Mouse (Mus musculus): ENCODE results near the gene Erv3. TPM values are rescaled to one million over a fixed set of nuclear protein-coding genes. Genes with fewer than 3 reads are reported as not detected.

Erv3 gene
- polyA plus RNA-seq, 1 experiment from 2014 or later: not detected

- whole genome bisulfite sequencing: 80% methylated on average over 3 of the region's 3 CpGs
- H3K4me1 ChIP-seq (ENCODE audit: control insufficient read depth, insufficient read depth, low read length): no peaks in the 10 kb centered on the region
- H3K9me3 ChIP-seq (ENCODE audit: control insufficient read depth, low read length): no peaks in the 10 kb centered on the region
- no peak overlapping the region for H3K4me2 ChIP-seq (ENCODE audit: low read depth)
- H3K4me3 ChIP-seq (ENCODE audit: low read depth, low read length): no peak overlapping the region
- no peak for ATAC-seq (ENCODE audit: insufficient read depth, low FRiP score, low TSS enrichment)
- H3K36me3 ChIP-seq (ENCODE audit: control insufficient read depth, insufficient read depth, low read length): no peaks in the 10 kb centered on the region
- no peak for DNase-seq (ENCODE audit: low spot score)
- H3K27me3 ChIP-seq (ENCODE audit: control insufficient read depth, insufficient read depth, low read length): no peaks in the 10 kb centered on the region
- H3K9ac ChIP-seq (ENCODE audit: low read length): no peak overlapping the region
- no peak overlapping the region for H3K27ac ChIP-seq (ENCODE audit: low read depth, low read length)
Measured at GRCm38 (mm10) chr2:131822492-131822891, 37.1 kb downstream of the Erv3 start.

GRCm38 (mm10) chr2:131821708-131821990, 37.9 kb downstream of the Erv3 start:
- no peaks in the 10 kb centered on the region for H3K9me3 ChIP-seq (ENCODE audit: control insufficient read depth, low read length)
- ATAC-seq (ENCODE audit: insufficient read depth, low FRiP score, low TSS enrichment) (no peak), DNase-seq (ENCODE audit: low spot score) (no peak)
- H3K4me3 ChIP-seq (ENCODE audit: low read depth, low read length): no peak overlapping the region
- H3K9ac ChIP-seq (ENCODE audit: low read length): no peak overlapping the region
- no peaks in the 10 kb centered on the region for H3K27me3 ChIP-seq (ENCODE audit: control insufficient read depth, insufficient read depth, low read length)
- H3K36me3 ChIP-seq (ENCODE audit: control insufficient read depth, insufficient read depth, low read length): no peaks in the 10 kb centered on the region
- no peak overlapping the region for H3K27ac ChIP-seq (ENCODE audit: low read depth, low read length)
- no peaks in the 10 kb centered on the region for H3K4me1 ChIP-seq (ENCODE audit: control insufficient read depth, insufficient read depth, low read length)
- H3K4me2 ChIP-seq (ENCODE audit: low read depth): no peak overlapping the region
- 75% methylated on average over 3 of the region's 3 CpGs for WGBS

- no peaks in the 10 kb centered on the region for H3K4me1 ChIP-seq (ENCODE audit: control insufficient read depth, insufficient read depth, low read length)
- no peak overlapping the region for H3K4me2 ChIP-seq (ENCODE audit: low read depth)
- WGBS: 35% methylated on average over 6 of the region's 6 CpGs
- no peaks in the 10 kb centered on the region for H3K9me3 ChIP-seq (ENCODE audit: control insufficient read depth, low read length)
- H3K36me3 ChIP-seq (ENCODE audit: control insufficient read depth, insufficient read depth, low read length): no peaks in the 10 kb centered on the region
- H3K27me3 ChIP-seq (ENCODE audit: control insufficient read depth, insufficient read depth, low read length): no peaks in the 10 kb centered on the region
- H3K4me3 ChIP-seq (ENCODE audit: low read depth, low read length): no peak overlapping the region
- H3K9ac ChIP-seq (ENCODE audit: low read length): no peak overlapping the region
- peak; percentile 75 for DNase-seq (ENCODE audit: low spot score)
- peak; percentile 32; the same call in 1 of the 2 replicates for ATAC-seq (ENCODE audit: insufficient read depth, low FRiP score, low TSS enrichment)
- H3K27ac ChIP-seq (ENCODE audit: low read depth, low read length): no peak overlapping the region
Measured at GRCm38 (mm10) chr2:131820932-131821707, 38.4 kb downstream of the Erv3 start.

- ATAC-seq (ENCODE audit: insufficient read depth, low FRiP score, low TSS enrichment) (no peak; the same call in 1 of the 2 replicates), DNase-seq (ENCODE audit: low spot score) (peak; percentile 78)
- Histone ChIP-seq H3K4me3 (ENCODE audit: low read depth, low read length) (no peak overlapping the region), H3K4me2 (ENCODE audit: low read depth) (peak overlapping the region; percentile 25; the same call in 1 of the 2 replicates), H3K36me3 (ENCODE audit: control insufficient read depth, insufficient read depth, low read length) (no peaks in the 10 kb centered on the region), H3K4me1 (ENCODE audit: control insufficient read depth, insufficient read depth, low read length) (no peaks in the 10 kb centered on the region), H3K27me3 (ENCODE audit: control insufficient read depth, insufficient read depth, low read length) (no peaks in the 10 kb centered on the region), H3K9ac (ENCODE audit: low read length) (no peak overlapping the region; the same call in 1 of the 2 replicates), H3K27ac (ENCODE audit: low read depth, low read length) (no peak overlapping the region), H3K9me3 (ENCODE audit: control insufficient read depth, low read length) (no peaks in the 10 kb centered on the region)
- 24% methylated on average over 14 of the region's 14 CpGs for WGBS
Measured at GRCm38 (mm10) chr2:131820088-131820675, 39.4 kb downstream of the Erv3 start.

- no peak for DNase-seq (ENCODE audit: low spot score)
- 83% methylated on average over 10 of the region's 10 CpGs for WGBS
- H3K27me3 ChIP-seq (ENCODE audit: control insufficient read depth, insufficient read depth, low read length): no peaks in the 10 kb centered on the region
- H3K27ac ChIP-seq (ENCODE audit: low read depth, low read length): no peak overlapping the region
- H3K4me3 ChIP-seq (ENCODE audit: low read depth, low read length): no peak overlapping the region
- H3K36me3 ChIP-seq (ENCODE audit: control insufficient read depth, insufficient read depth, low read length): no peaks in the 10 kb centered on the region
- no peaks in the 10 kb centered on the region for H3K4me1 ChIP-seq (ENCODE audit: control insufficient read depth, insufficient read depth, low read length)
- H3K9ac ChIP-seq (ENCODE audit: low read length): no peak overlapping the region
- no peak overlapping the region for H3K4me2 ChIP-seq (ENCODE audit: low read depth)
- no peaks in the 10 kb centered on the region for H3K9me3 ChIP-seq (ENCODE audit: control insufficient read depth, low read length)
- ATAC-seq (ENCODE audit: insufficient read depth, low FRiP score, low TSS enrichment): no peak
Measured at GRCm38 (mm10) chr2:131814327-131814726, 45.2 kb downstream of the Erv3 start.

GRCm38 (mm10) chr2:131813437-131813836, 46.1 kb downstream of the Erv3 start:
- ATAC-seq (ENCODE audit: insufficient read depth, low FRiP score, low TSS enrichment): no peak
- no peak overlapping the region for H3K4me2 ChIP-seq (ENCODE audit: low read depth)
- H3K27ac ChIP-seq (ENCODE audit: low read depth, low read length): no peak overlapping the region
- H3K9ac ChIP-seq (ENCODE audit: low read length): no peak overlapping the region
- H3K4me3 ChIP-seq (ENCODE audit: low read depth, low read length): no peak overlapping the region
- DNase-seq (ENCODE audit: low spot score): no peak
- no peaks in the 10 kb centered on the region for H3K36me3 ChIP-seq (ENCODE audit: control insufficient read depth, insufficient read depth, low read length)
- no peaks in the 10 kb centered on the region for H3K9me3 ChIP-seq (ENCODE audit: control insufficient read depth, low read length)
- H3K27me3 ChIP-seq (ENCODE audit: control insufficient read depth, insufficient read depth, low read length): no peaks in the 10 kb centered on the region
- no peaks in the 10 kb centered on the region for H3K4me1 ChIP-seq (ENCODE audit: control insufficient read depth, insufficient read depth, low read length)
- WGBS: 71% methylated on average over 1 of the region's 1 CpGs

- H3K4me1 ChIP-seq (ENCODE audit: control insufficient read depth, insufficient read depth, low read length): no peaks in the 10 kb centered on the region
- no peaks in the 10 kb centered on the region for H3K27me3 ChIP-seq (ENCODE audit: control insufficient read depth, insufficient read depth, low read length)
- H3K9me3 ChIP-seq (ENCODE audit: control insufficient read depth, low read length): no peaks in the 10 kb centered on the region
- H3K9ac ChIP-seq (ENCODE audit: low read length): no peak overlapping the region
- 20% methylated on average over 23 of the region's 23 CpGs for WGBS
- H3K27ac ChIP-seq (ENCODE audit: low read depth, low read length): no peak overlapping the region
- ATAC-seq (ENCODE audit: insufficient read depth, low FRiP score, low TSS enrichment) (peak; percentile 73; the same call in 1 of the 2 replicates), DNase-seq (ENCODE audit: low spot score) (peak; percentile 88)
- H3K4me3 ChIP-seq (ENCODE audit: low read depth, low read length): no peak overlapping the region
- H3K4me2 ChIP-seq (ENCODE audit: low read depth): no peak overlapping the region
- H3K36me3 ChIP-seq (ENCODE audit: control insufficient read depth, insufficient read depth, low read length): no peaks in the 10 kb centered on the region
Measured at GRCm38 (mm10) chr2:131812480-131813137, 46.9 kb downstream of the Erv3 start.

- Histone ChIP-seq H3K4me3 (ENCODE audit: low read depth, low read length) (no peak overlapping the region), H3K27ac (ENCODE audit: low read depth, low read length) (no peak overlapping the region), H3K4me2 (ENCODE audit: low read depth) (no peak overlapping the region), H3K27me3 (ENCODE audit: control insufficient read depth, insufficient read depth, low read length) (no peaks in the 10 kb centered on the region), H3K9me3 (ENCODE audit: control insufficient read depth, low read length) (no peaks in the 10 kb centered on the region), H3K36me3 (ENCODE audit: control insufficient read depth, insufficient read depth, low read length) (no peaks in the 10 kb centered on the region), H3K4me1 (ENCODE audit: control insufficient read depth, insufficient read depth, low read length) (no peaks in the 10 kb centered on the region), H3K9ac (ENCODE audit: low read length) (no peak overlapping the region)
- DNase-seq (ENCODE audit: low spot score) (no peak), ATAC-seq (ENCODE audit: insufficient read depth, low FRiP score, low TSS enrichment) (no peak)
- WGBS: 86% methylated on average over 2 of the region's 2 CpGs
Measured at GRCm38 (mm10) chr2:131811607-131812006, 47.9 kb downstream of the Erv3 start.
